Mouse (Mus musculus) urinary bladder, postnatal 4 days (tissue): ENCODE results near the gene Nudt13.

Experiments used
- DNase-seq, 2 experiments: peaks; one replicate each; pipeline ENCODE4 v3.0.0; 2021 to 2022; ENCODE audit warnings: low spot score in 2 of 2

Gene Nudt13

GRCm38 (mm10) chr14:20340149-20340548 is 45.7 kb downstream of the Nudt13 start:
- DNase-seq, result no peak

DNA sequence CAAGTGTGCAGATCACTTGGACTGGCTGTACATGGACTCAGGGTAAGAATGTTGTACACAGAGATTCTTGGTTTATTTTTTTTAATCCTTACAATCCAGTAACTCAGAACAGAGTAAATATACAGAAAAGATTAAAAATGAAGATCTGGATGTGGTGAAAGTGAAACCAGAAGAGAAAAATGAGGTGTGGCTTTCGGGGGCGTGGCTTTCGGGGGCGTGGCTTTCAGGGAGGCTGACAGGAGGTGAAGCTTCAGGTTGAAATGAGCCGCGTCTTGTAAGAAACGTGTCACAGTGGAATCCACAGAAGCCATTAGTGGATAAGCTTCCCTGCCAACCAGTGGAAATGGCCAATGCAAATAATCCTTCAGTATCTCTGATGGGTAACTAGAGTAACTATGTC is 46.4 kb downstream of the Nudt13 start:
- DNase-seq, result no peak

- DNase-seq, result no peak
Observed at GRCm38 (mm10) chr14:20345885-20346284, 51.4 kb downstream of the Nudt13 start.

DNA sequence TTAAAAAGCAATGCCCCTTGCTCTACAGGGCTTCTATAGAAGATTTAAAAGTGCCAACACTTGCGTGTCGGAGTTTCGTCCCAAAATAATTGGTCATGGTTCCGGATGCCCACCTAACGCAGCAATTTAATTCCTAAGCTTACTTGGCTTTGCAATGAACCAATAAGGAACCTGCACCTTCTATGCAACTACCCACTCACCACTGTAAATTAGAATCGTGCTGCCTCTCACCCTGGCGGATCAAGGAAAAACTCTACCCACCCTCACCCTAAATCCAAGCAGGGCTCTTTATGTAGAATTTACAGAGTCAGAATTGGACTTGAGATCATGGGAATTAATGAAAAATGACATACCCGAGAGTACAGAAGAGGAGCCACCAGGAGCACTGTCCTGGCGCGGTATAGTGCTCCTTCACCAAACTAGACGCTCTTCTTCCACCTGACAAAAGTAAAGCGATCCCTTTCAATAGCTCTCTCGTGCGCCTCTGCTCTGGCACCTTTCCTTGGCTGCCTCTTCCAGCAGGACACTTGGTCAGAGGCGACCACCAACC is 53.0 kb downstream of the Nudt13 start:
- DNase-seq, result no peak

GRCm38 (mm10) chr14:20347991-20348541 is 53.6 kb downstream of the Nudt13 start, which contains the start of the genes Ecd and Fam149b:
Gene Ecd, minus strand, starts transcription at chr14:20348121.
Gene Fam149b, plus strand, starts transcription at chr14:20348162.
- DNase-seq, result peak; percentile 88 to 91

- DNase-seq, result no peak
Observed at GRCm38 (mm10) chr14:20363230-20363629, 68.7 kb downstream of the Nudt13 start.
